Mouse (Mus musculus) spleen, postnatal 4 days (tissue): ENCODE results near the gene Ceacam20.
"Not testable (repeated sequence)": the region's sequence is repeated elsewhere in the genome, so short reads cannot be mapped to it uniquely, and the experiment has no call there.

Source experiments
- DNase-seq, 2 experiments: peaks; one replicate each; pipeline ENCODE4 v3.0.0; 2022; ENCODE audit warnings: low spot score in 2 of 2

Gene Ceacam20

GRCm38 (mm10) chr7:19948956-19949355 is 16.3 kb upstream of the Ceacam20 start:
- DNase-seq: no peak

GRCm38 (mm10) chr7:19949996-19950395 is 15.2 kb upstream of the Ceacam20 start:
- no peak for DNase-seq

DNA sequence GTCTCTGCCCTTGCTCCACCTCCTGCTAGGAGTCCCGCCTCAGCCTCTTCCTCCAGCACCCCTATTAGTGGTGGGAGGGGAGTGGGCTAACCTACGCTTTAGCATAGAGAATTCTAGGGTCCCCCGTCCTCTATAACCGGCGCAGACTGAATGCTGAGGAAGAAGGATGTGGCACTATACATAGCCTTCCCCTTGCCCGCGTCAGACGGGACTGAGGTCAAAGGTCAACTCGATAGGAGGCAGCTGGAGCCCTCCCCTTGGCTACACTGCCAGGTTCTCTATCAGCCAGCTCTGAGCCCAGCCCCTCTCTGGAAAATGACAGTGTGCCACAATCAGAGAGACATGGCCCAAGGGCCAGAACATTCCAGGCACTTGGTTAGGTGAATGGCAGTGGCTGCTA is 14.6 kb upstream of the Ceacam20 start, which contains the start of gene Igsf23:
Igsf23 (minus strand) TSS at position 168 of the 400 bp plus-strand sequence.
- DNase-seq: no peak

GRCm38 (mm10) chr7:19952320-19952986 is 12.8 kb upstream of the Ceacam20 start:
- DNase-seq: no peak

GRCm38 (mm10) chr7:19953054-19953453 is 12.2 kb upstream of the Ceacam20 start:
- no peak for DNase-seq

- DNase-seq: no peak
Observed at GRCm38 (mm10) chr7:19955861-19956260, 9.4 kb upstream of the Ceacam20 start.

- DNase-seq: peak; percentile 72 to 89
Observed at GRCm38 (mm10) chr7:19956341-19956781, 8.9 kb upstream of the Ceacam20 start.

DNA sequence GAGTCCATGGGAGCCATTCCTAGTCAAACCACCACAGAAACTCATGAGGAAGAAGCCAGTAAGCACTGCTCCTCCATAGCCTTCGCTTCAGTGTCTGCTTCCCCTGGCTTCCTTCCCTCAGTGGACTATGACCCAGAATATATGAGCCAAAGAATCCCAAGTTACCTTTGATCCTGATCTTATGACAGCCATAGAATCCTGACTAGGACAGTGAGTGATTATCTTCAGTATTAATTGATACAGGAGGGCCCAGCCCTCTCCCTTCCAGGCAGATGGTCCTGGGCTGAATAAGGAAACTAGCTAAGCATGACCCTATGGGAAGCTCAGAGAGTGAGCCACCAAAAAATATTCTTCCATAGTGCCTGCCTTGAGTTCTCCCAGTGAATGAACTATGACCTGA is 2.8 kb upstream of the Ceacam20 start:
- DNase-seq: no peak

- no peak for DNase-seq
Observed at GRCm38 (mm10) chr7:19969106-19969505, 3.9 kb downstream of the Ceacam20 start.

GRCm38 (mm10) chr7:19969541-19970090 is 4.4 kb downstream of the Ceacam20 start:
- DNase-seq: no peak

DNA sequence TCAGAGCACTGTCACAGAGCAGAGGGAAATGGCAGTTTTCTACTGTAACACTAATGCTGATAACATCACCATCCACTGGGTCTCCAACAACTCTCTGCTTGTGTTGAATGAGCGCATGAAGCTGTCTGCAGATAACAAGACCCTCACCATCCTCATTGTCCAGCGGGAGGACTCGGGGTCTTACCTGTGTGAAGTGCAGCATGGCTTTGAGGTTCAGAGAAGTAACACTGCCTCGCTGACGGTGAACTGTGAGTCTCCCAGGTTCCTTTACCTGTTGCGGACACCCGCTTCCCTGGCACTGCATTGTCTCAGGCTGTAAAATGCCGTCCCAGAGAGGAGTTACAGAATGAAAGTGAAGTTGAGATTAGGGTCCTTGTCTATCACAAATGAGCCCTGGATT is 5.0 kb downstream of the Ceacam20 start:
- DNase-seq: no peak

DNA sequence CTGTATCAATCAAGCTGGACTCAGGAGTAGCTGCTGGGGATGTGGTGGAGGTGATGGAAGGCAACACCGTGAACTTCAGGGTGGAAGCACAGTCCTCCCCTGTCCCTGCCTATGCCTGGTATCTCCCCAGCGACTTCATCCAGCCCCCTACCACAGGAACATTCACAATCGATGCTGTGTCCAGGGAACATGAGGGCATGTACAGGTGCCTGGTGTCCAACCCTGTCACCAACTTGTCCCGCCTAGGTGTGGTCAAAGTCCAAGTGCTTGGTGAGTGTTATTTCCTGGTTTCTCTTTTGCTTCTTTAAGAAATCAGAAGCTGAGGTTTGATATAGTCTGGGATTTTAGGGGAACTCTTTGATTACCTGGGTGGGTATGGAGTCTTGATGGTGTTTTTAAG is 6.3 kb downstream of the Ceacam20 start:
- DNase-seq: no peak

DNA sequence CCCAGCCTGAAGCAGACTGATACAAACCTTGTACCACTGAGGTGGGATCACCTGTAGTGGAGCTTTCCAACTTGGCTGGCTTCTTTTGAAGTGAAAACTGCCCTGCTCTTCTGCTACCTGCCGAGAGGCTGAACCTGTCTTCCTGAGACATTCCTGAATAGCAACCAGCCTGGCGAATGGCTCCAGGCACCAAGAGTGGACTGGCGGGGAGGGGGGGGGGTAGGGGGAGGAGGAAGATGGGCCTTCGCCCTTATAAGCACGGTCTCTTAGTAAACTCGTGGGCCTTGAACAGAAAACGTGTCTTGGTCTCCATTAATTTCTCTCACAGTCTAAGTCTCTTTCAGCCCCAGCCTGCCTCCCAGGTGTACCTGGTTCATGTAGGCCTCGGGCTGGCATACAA is 26.0 kb downstream of the Ceacam20 start, which contains the start of gene Nlrp9b:
Nlrp9b (plus strand) TSS at position 301 of the 400 bp plus-strand sequence.
- not testable (repeated sequence) for DNase-seq

GRCm38 (mm10) chr7:19996721-19997120 is 31.5 kb downstream of the Ceacam20 start:
- DNase-seq: not testable (repeated sequence)

GRCm38 (mm10) chr7:20009987-20010386 is 44.8 kb downstream of the Ceacam20 start:
- no peak for DNase-seq
